Mouse (Mus musculus) neural tube, embryonic 13.5 days (tissue): ENCODE measurements around the gene Eps8l2. TPM values are rescaled to one million over a fixed set of nuclear protein-coding genes. Genes with fewer than 3 reads are reported as not detected.

Experiments
- ATAC-seq: fragments of 200-750 bp; cut with Nextera tagmentation; 2 replicates; pipeline ENCODE4 v1.8.0; 2017; ENCODE audit warnings: low read depth, mild to moderate bottlenecking, moderate TSS enrichment, moderate library complexity
- H3K27ac ChIP-seq: fragments of 300-500 bp; sonication (generic); replicated peaks from 2 replicates; pipeline ENCODE4 v1.5.1; 2015; ENCODE audit warnings: moderate library complexity, mild to moderate bottlenecking, inconsistent platforms
- H3K27me3 ChIP-seq: fragments of 300-500 bp; sonication (generic); 2 replicates; pipeline ENCODE4 v1.6.1; 2015; ENCODE audit warnings: mild to moderate bottlenecking, inconsistent platforms
- H3K36me3 ChIP-seq: fragments of 300-500 bp; sonication (generic); 2 replicates; pipeline ENCODE4 v1.6.1; 2015; ENCODE audit warnings: mild to moderate bottlenecking, inconsistent platforms
- H3K4me1 ChIP-seq: fragments of 300-500 bp; sonication (generic); replicated peaks from 2 replicates; pipeline ENCODE4 v1.6.1; 2015; ENCODE audit warnings: inconsistent platforms
- H3K4me2 ChIP-seq: fragments of 300-500 bp; sonication (generic); 2 replicates; pipeline ENCODE4 v1.6.1; 2015; ENCODE audit warnings: inconsistent platforms, mild to moderate bottlenecking, moderate library complexity
- H3K4me3 ChIP-seq: fragments of 300-500 bp; sonication (generic); 2 replicates; pipeline ENCODE4 v1.5.1; 2015; ENCODE audit warnings: mild to moderate bottlenecking, inconsistent platforms
- H3K9ac ChIP-seq: fragments of 300-500 bp; sonication (generic); 2 replicates; pipeline ENCODE4 v1.6.1; 2015; ENCODE audit warnings: moderate library complexity, mild to moderate bottlenecking, inconsistent platforms
- H3K9me3 ChIP-seq: fragments of 300-500 bp; sonication (generic); 2 replicates; pipeline ENCODE4 v1.6.1; 2016; ENCODE audit warnings: inconsistent platforms
- WGBS: fragments of 180-500 bp; shearing (Covaris S2); methylation state at CpG from one replicate; pipeline ENCODE4 v1.1.7; 2015; 5-methylcytosine and 5-hydroxymethylcytosine counted together
- polyA plus RNA-seq: library from polyadenylated mRNA; unstranded; fragments of >200 nt; fragmentation: Nextera tagmentation; extraction: Ambion mirVana; gene quantifications from 2 replicates; pipeline ENCODE4 v1.2.1, GENCODE M21; 2015

The Eps8l2 gene
- polyA plus RNA-seq, 1 experiment from 2014 or later, result 0.43 TPM

DNA sequence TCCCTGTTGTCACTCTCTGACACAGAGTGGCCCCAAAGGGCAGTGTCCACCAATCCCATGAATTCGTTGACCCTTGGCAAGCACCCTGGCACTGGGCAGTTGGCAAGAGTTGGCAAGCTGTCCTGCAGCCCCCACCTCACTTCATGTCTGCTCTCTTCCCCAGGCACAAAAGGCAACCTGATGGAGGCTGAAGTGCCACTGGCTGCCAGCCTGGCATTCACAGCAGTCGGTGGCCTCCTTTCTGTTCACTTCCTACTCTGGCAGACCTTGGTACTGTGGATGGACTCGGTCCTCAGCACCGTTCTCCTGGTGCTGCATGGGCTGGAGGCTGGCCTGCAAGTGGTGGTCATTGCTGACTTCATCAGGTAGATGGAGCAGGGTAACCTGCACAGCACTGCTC is 3.0 kb upstream of the Eps8l2 start:
- no peak overlapping the region for H3K9ac ChIP-seq
- H3K4me3 ChIP-seq, result no peak overlapping the region
- peaks cover 11% of the 10 kb centered on the region; the same call in 1 of the 2 replicates for H3K4me1 ChIP-seq
- ATAC-seq, result no peak
- WGBS, result 90% methylated on average over 4 of the region's 4 CpGs
- H3K27ac ChIP-seq, result no peak overlapping the region
- H3K9me3 ChIP-seq, result no peaks in the 10 kb centered on the region
- H3K27me3 ChIP-seq, result peaks cover 13% of the 10 kb centered on the region
- H3K36me3 ChIP-seq, result peaks cover 41% of the 10 kb centered on the region
- H3K4me2 ChIP-seq, result no peak overlapping the region

DNA sequence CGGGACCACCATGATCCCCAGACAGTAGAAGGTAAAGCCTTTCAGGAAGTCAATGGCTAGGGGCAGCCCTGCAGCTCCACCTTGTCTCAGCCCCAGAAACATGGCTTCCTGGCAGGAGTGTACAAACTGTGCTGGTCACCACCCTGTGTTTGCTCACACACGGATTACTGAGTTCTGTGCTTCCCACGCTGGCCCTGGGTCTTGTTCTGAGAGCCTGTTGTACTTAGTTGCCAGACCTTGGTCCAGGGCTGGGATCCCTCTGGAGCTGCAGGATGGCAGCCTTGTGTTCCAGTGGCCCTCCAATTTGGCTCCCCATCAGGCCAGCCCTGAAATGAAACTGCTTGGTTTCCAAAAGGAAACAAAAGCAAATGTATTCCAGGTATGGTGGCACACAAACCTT is 2.4 kb upstream of the Eps8l2 start:
- Histone ChIP-seq H3K4me2 (no peak overlapping the region), H3K27me3 (peaks cover 13% of the 10 kb centered on the region), H3K9me3 (no peaks in the 10 kb centered on the region), H3K4me3 (no peak overlapping the region), H3K4me1 (peaks cover 11% of the 10 kb centered on the region; the same call in 1 of the 2 replicates), H3K9ac (no peak overlapping the region), H3K27ac (no peak overlapping the region), H3K36me3 (peaks cover 41% of the 10 kb centered on the region)
- no peak for ATAC-seq
- WGBS, result 93% methylated on average over 3 of the region's 3 CpGs

DNA sequence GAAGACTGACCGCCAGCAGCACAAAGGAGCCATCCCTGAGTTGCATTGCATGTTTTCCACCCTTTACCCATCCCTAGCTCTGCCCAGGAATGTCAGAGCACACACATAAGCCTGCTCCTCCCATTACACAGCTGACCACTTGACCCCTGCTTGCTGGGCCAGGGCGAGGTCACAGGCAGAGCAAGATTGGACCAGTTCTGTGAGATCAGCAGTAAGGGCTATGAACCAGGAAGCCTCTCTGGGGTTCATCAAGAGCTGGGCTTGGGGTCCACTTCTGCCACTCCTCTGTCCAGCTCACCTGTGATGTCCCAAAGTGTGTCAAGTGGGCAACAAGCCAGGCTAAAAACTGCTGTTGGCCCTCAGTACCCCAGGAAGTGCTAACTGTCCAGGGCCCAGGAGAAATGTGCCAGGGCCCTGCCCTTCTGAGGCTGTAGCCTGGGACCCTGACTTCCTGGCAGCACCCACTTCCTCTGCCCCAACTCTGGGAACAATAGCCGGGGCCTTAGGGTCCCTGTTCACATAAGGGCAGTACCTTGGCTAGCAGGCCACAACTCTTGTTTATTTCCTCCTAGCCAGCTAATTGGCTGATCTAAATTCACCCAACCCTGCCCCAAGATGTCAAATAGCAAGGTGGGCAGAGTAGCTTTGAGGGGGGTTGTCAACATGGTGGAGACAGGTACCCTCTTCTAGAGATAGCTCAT is 814 bp upstream of the Eps8l2 start:
- no peak for ATAC-seq
- Histone ChIP-seq H3K9me3 (no peaks in the 10 kb centered on the region), H3K4me1 (peaks cover 11% of the 10 kb centered on the region; the same call in 1 of the 2 replicates), H3K4me2 (no peak overlapping the region), H3K27me3 (peaks cover 13% of the 10 kb centered on the region), H3K9ac (no peak overlapping the region), H3K36me3 (peaks cover 32% of the 10 kb centered on the region), H3K4me3 (no peak overlapping the region), H3K27ac (no peak overlapping the region)
- 88% methylated on average over 3 of the region's 3 CpGs for WGBS

DNA sequence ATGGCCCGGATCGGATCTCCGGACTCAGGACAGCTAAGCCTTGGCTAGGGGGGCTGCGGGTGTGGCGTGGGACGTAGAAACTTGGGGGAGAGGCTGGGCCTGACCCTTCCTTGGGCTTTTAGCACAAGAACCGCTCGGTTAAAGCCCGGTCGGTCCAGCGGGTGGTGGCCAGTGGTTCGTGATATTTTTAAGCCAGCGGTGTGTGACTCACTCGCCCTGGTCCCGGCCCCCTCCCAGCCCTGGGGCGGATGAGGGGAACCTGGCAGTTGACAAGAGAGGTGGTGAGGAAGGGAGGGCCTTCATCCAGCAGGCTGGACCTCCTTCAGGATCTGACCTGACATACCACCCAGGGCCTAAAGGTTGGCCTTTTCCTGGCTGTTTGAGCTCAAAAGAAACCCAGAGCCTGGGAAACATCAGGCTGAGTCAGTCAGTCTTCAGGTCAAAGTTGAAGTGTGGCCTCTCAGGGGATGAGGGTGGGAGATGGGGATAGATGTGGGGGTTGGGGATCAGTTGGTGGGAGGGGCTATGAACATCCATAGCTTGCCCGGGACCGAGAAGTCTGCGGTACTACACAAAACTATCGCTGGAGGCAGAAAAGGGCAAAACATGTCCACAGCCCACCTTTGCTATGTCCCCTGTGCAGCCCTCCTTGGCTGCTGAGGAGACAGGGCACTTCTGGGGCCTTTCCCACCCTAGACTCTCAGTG is 688 bp downstream of the Eps8l2 start:
- WGBS, result 43% methylated on average over 20 of the region's 20 CpGs
- Histone ChIP-seq H3K4me3 (no peak overlapping the region), H3K27me3 (peaks cover 13% of the 10 kb centered on the region), H3K4me2 (peak overlapping the region; percentile 37; the same call in 1 of the 2 replicates), H3K9ac (0 out of 2 replicates have a peak overlapping the region, but pooled peaks have one; percentile 35), H3K9me3 (no peaks in the 10 kb centered on the region), H3K27ac (no peak overlapping the region), H3K36me3 (peaks cover 17% of the 10 kb centered on the region), H3K4me1 (peaks cover 11% of the 10 kb centered on the region; the same call in 1 of the 2 replicates)
- ATAC-seq, result no peak

DNA sequence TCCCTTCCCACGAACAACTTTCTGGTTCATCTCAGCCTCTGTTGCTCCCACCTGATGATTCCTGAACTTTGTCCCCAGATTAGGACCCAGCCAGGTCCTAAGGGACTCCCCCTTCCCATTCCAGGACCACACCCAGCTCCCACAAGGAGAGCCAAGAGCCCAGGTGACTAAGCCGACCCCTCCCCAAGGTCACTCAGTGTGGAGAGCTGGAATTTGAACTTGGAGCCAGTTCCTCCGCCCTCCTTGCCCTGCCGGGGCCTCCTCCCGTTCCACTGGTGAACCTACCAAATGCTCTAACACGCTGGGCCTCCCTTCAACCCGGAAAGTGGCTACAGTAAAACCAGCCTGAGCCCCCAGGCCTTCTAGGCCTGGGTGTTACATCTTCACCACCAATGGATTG is 1.3 kb downstream of the Eps8l2 start:
- no peaks in the 10 kb centered on the region for H3K9me3 ChIP-seq
- 78% methylated on average over 7 of the region's 7 CpGs for WGBS
- no peak for ATAC-seq
- peaks cover 11% of the 10 kb centered on the region; the same call in 1 of the 2 replicates for H3K36me3 ChIP-seq
- H3K9ac ChIP-seq, result no peak overlapping the region
- H3K27ac ChIP-seq, result no peak overlapping the region
- H3K27me3 ChIP-seq, result peaks cover 13% of the 10 kb centered on the region
- no peak overlapping the region for H3K4me3 ChIP-seq
- peaks cover 11% of the 10 kb centered on the region; the same call in 1 of the 2 replicates for H3K4me1 ChIP-seq
- no peak overlapping the region for H3K4me2 ChIP-seq

DNA sequence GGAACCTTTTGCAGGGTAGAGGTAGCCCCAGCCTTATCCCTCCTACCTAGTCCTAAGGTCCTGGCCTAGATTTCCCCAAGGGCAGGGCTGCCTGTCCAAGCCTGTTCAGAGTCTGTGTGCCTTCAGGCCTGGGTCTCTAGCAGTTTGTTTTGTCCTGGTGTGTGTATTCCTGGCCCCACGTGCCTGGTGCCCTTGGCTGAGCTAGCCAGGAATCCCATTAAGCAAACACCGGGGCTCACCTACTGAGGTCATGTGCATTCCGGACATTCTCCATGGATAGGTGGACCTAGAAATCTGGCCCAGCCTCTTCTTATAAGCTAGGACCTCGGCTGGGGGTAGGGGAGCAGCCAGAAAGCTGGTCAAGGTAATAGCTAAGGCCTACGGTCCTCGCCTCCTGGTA is 1.8 kb downstream of the Eps8l2 start:
- no peak for ATAC-seq
- 76% methylated on average over 6 of the region's 6 CpGs for WGBS
- H3K27ac ChIP-seq, result no peak overlapping the region
- peaks cover 11% of the 10 kb centered on the region; the same call in 1 of the 2 replicates for H3K4me1 ChIP-seq
- no peak overlapping the region for H3K4me2 ChIP-seq
- H3K27me3 ChIP-seq, result peaks cover 13% of the 10 kb centered on the region
- H3K36me3 ChIP-seq, result peaks cover 9% of the 10 kb centered on the region; the same call in 1 of the 2 replicates
- no peaks in the 10 kb centered on the region for H3K9me3 ChIP-seq
- H3K9ac ChIP-seq, result no peak overlapping the region
- no peak overlapping the region for H3K4me3 ChIP-seq

DNA sequence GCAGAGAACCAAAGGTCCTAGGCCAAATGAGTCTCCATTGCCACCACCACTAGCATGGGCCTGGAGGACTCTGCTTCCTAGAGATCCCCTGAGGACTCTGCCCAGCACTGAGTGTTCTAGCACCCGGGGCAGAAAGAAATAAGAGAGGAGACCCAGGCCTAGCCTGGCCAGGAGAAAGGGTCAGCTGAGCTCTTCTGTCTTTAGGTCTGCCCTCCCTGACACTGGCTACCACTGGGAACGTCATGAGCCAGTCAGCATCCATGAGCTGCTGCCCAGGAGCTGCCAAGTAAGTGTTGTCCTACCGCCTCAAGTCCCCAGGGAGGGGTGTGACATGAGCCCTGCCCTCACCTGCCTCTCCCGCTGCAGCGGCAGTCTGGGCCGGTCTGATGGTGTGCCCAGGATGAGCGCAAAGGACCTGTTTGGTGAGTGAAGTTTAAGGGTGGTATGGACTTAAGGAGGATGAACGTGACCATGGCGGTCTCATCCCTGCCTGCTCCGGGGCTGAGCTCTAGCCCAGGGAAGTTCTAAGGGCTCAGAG is 3.1 kb downstream of the Eps8l2 start:
- H3K9me3 ChIP-seq, result no peaks in the 10 kb centered on the region
- ATAC-seq, result no peak
- no peak overlapping the region for H3K27ac ChIP-seq
- peaks cover 11% of the 10 kb centered on the region; the same call in 1 of the 2 replicates for H3K4me1 ChIP-seq
- peaks cover 13% of the 10 kb centered on the region for H3K27me3 ChIP-seq
- H3K4me3 ChIP-seq, result no peak overlapping the region
- no peak overlapping the region for H3K9ac ChIP-seq
- H3K4me2 ChIP-seq, result no peak overlapping the region
- WGBS, result 80% methylated on average over 10 of the region's 10 CpGs
- H3K36me3 ChIP-seq, result no peaks in the 10 kb centered on the region

DNA sequence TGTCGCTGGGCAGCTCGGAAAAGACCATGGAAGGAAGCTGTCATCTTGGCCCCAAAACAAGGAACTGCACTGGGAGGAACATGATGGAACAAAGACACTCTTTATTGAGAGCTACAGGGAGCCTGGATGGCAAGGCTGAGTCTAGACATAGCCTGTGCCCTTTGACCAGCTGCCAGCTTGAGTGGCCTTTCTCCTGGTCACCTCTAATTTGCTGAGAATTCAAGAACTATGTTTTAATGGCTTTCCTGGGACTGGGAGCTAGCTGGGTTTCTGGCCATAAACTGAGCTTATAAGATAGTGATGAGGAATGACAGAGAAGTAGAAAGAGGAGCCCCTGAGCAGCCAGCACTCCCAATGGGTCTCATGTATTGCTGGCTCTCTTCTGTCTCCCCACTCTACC is 4.5 kb downstream of the Eps8l2 start:
- Histone ChIP-seq H3K4me2 (no peak overlapping the region), H3K9ac (no peak overlapping the region), H3K4me1 (peaks cover 9% of the 10 kb centered on the region; the same call in 1 of the 2 replicates), H3K27me3 (peaks cover 5% of the 10 kb centered on the region), H3K9me3 (no peaks in the 10 kb centered on the region), H3K27ac (no peak overlapping the region), H3K36me3 (no peaks in the 10 kb centered on the region), H3K4me3 (no peak overlapping the region)
- ATAC-seq, result no peak
- 62% methylated on average over 2 of the region's 2 CpGs for WGBS

DNA sequence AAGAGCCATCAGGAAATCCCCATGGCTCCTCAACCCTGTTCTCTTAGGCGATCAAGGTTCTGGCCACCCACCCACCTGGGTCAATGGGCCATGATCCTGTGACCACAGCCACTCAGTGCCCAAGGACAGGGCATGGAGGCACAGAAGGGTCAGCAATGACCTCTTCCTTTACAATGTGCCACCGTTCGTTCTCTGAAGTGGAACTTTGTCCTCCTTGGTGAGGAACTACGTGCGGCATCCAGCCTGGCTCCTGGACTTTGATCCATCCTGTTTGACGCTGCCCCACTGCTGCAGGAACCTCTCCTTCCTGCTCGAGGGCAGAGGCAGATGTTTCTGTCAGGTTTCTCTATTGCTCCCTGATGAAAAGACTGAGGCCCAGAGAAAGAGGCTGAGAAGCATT is 5.0 kb downstream of the Eps8l2 start:
- no peak for ATAC-seq
- H3K9ac ChIP-seq, result no peak overlapping the region
- WGBS, result 79% methylated on average over 7 of the region's 7 CpGs
- H3K27ac ChIP-seq, result no peak overlapping the region
- H3K27me3 ChIP-seq, result peaks cover under 1% of the 10 kb centered on the region
- H3K4me1 ChIP-seq, result peaks cover 4% of the 10 kb centered on the region; the same call in 1 of the 2 replicates
- no peaks in the 10 kb centered on the region for H3K9me3 ChIP-seq
- H3K4me2 ChIP-seq, result no peak overlapping the region
- no peaks in the 10 kb centered on the region for H3K36me3 ChIP-seq
- no peak overlapping the region for H3K4me3 ChIP-seq

DNA sequence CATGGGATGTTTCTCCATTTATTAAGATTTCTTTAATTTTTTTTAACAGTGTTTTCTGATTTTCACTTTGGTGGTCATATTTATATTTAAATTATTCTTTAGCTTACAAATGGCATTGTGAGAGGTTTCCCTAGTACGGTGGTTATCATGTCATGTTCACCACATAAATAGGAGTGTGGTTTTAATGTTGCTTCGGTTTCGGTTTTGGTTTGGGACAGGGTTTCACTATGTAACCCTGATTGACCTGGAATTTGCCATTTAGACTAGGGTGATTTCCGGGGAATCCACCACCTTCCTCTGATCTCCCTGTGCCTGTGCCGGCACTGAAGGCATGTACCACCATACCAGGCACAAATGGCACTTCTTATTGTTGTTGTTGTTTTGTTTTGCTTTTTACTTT is 6.1 kb downstream of the Eps8l2 start:
- H3K4me3 ChIP-seq, result no peak overlapping the region
- no peaks in the 10 kb centered on the region for H3K4me1 ChIP-seq
- H3K36me3 ChIP-seq, result no peaks in the 10 kb centered on the region
- H3K9me3 ChIP-seq, result no peaks in the 10 kb centered on the region
- no peak for ATAC-seq
- H3K27me3 ChIP-seq, result no peaks in the 10 kb centered on the region; the same call in 1 of the 2 replicates
- H3K9ac ChIP-seq, result no peak overlapping the region
- 93% methylated on average over 5 of the region's 5 CpGs for WGBS
- H3K4me2 ChIP-seq, result no peak overlapping the region
- H3K27ac ChIP-seq, result no peak overlapping the region

DNA sequence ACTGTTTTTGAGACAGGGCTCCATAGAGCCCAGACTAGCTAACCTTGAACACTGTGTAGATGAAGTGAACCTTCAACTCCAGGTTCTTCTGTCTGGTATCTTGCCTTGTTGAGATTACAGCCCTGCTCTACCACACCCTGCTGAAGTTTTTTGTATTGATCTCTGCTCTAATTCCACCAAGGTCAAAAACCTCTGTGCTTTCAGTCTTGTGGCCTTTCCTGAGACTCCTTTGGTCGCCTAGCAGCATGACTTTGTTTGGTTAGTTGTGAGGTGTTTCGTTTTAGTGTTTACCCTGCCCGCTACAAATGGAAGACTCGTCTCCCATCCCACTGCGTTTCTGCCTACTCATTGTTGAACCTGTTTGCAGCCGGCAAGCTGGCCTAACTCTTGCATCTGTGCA is 12.4 kb downstream of the Eps8l2 start:
- Histone ChIP-seq H3K9ac (no peak overlapping the region), H3K27ac (no peak overlapping the region), H3K4me3 (no peak overlapping the region), H3K4me2 (no peak overlapping the region), H3K4me1 (0 out of 2 replicates have a peak, but pooled peaks cover 5% of the 10 kb centered on the region), H3K36me3 (no peaks in the 10 kb centered on the region), H3K27me3 (no peaks in the 10 kb centered on the region), H3K9me3 (no peaks in the 10 kb centered on the region)
- WGBS, result 75% methylated on average over 6 of the region's 6 CpGs
- no peak for ATAC-seq

DNA sequence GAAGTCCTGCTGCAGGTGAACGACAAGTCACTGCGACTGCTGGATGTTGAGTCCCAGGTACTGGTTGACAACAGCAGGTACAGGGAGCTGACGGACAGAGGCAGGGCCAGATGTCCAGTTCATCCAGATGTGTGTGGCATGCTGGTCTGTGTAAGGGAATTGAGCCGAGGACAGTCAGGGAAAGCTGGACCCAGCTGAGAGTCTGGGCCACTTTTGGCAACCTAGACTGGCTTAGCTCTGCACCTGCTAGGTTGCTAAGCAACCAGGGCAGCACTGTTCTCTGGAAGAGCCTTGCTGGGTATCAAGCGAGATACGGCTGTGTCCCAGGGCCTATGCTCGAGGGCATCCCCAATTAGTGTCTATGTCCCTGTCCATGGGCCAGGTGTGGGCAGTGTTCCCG is 16.4 kb downstream of the Eps8l2 start:
- peaks cover 3% of the 10 kb centered on the region for H3K27me3 ChIP-seq
- 72% methylated on average over 8 of the region's 8 CpGs for WGBS
- no peak; the same call in 1 of the 2 replicates for ATAC-seq
- no peaks in the 10 kb centered on the region for H3K36me3 ChIP-seq
- H3K4me2 ChIP-seq, result no peak overlapping the region
- H3K4me1 ChIP-seq, result 0 out of 2 replicates have a peak, but pooled peaks cover 5% of the 10 kb centered on the region
- no peak overlapping the region for H3K9ac ChIP-seq
- no peak overlapping the region for H3K4me3 ChIP-seq
- H3K27ac ChIP-seq, result no peak overlapping the region
- no peaks in the 10 kb centered on the region for H3K9me3 ChIP-seq
